Mouse (Mus musculus) CH12.LX (cell line): ENCODE data around the gene Galnt6. TPM values are rescaled to one million over a fixed set of nuclear protein-coding genes. Genes with fewer than 3 reads are reported as not detected.

Source experiments
- DNase-seq: peaks from one replicate; pipeline ENCODE4 v3.0.0-alpha.2; 2013; ENCODE audit errors: extremely low read depth
- H3K27ac ChIP-seq: 2 replicates; pipeline ENCODE4 v1.5.1; 2012; ENCODE audit warnings: low read depth, mild to moderate bottlenecking, control low read depth, moderate library complexity; ENCODE audit not compliant: insufficient read depth
- H3K27me3 ChIP-seq: replicated peaks from 2 replicates; pipeline ENCODE3; 2012; ENCODE audit warnings: inconsistent platforms
- H3K36me3 ChIP-seq, 2 experiments: replicated peaks in 1 of 2; 2 replicates each; pipeline versions ENCODE3 to v1.6.1; 2012; ENCODE audit warnings: inconsistent platforms in 1 of 2, low read length in 1 of 2, mild to moderate bottlenecking in 1 of 2, mixed read lengths in 1 of 2, moderate library complexity in 1 of 2; ENCODE audit not compliant: control insufficient read depth in 1 of 2, insufficient read depth in 1 of 2
- H3K4me1 ChIP-seq, 2 experiments: 2 replicates each; pipeline ENCODE4 v1.6.1; 2012; ENCODE audit warnings: inconsistent platforms in 1 of 2, moderate library complexity in 1 of 2; ENCODE audit not compliant: insufficient read depth in 2 of 2, control insufficient read depth in 1 of 2
- H3K4me2 ChIP-seq: 2 replicates; pipeline ENCODE4 v1.6.1; 2012; ENCODE audit warnings: low read depth, mild to moderate bottlenecking, control low read depth; ENCODE audit not compliant: poor library complexity, insufficient read depth, severe bottlenecking
- H3K4me3 ChIP-seq, 3 experiments: fragments of 150-350 bp in 1 of 3; sonication (generic) in 1 of 3; replicated peaks in 1 of 3; 2 replicates each; pipeline versions ENCODE3 to v1.5.1; 2011 to 2012; ENCODE audit warnings: low read depth in 2 of 3, low read length in 2 of 3, mild to moderate bottlenecking in 2 of 3, moderate library complexity in 2 of 3, control low read depth in 1 of 3, improper control_type of control experiment in 1 of 3, inconsistent platforms in 1 of 3, mixed read lengths in 1 of 3; ENCODE audit not compliant: poor library complexity in 1 of 3
- H3K79me2 ChIP-seq: replicated peaks from 2 replicates; pipeline ENCODE4 v1.6.1; 2012; ENCODE audit warnings: mild to moderate bottlenecking, moderate library complexity; ENCODE audit not compliant: control insufficient read depth, poor library complexity, insufficient read depth, severe bottlenecking; ENCODE audit errors: extremely low read depth
- H3K9ac ChIP-seq: 2 replicates; pipeline ENCODE4 v1.6.1; 2012; ENCODE audit warnings: low read depth, mild to moderate bottlenecking, control low read depth, moderate library complexity; ENCODE audit not compliant: insufficient read depth
- H3K9me3 ChIP-seq: replicated peaks from 2 replicates; pipeline ENCODE3; 2012; ENCODE audit warnings: low read length, inconsistent platforms, mixed read lengths
- BHLHE40 ChIP-seq: IDR thresholded peaks from 2 replicates; pipeline ENCODE4 v1.6.1; 2011; ENCODE audit warnings: mild to moderate bottlenecking, low read depth, low read length, improper control_type of control experiment
- EP300 ChIP-seq: IDR thresholded peaks from 2 replicates; pipeline ENCODE4 v1.6.1; 2011; ENCODE audit warnings: low read length, improper control_type of control experiment
- IRF4 ChIP-seq: IDR thresholded peaks from 2 replicates; pipeline ENCODE4 v1.6.1; 2014; ENCODE audit warnings: low read depth, mild to moderate bottlenecking, inconsistent platforms, low read length, improper control_type of control experiment
- JUN ChIP-seq: IDR thresholded peaks from 2 replicates; pipeline ENCODE4 v1.6.1; 2011; ENCODE audit warnings: low read depth, mild to moderate bottlenecking, low read length, improper control_type of control experiment, moderate library complexity; ENCODE audit not compliant: insufficient read depth
- JUND ChIP-seq: conservative IDR thresholded peaks from 2 replicates; pipeline ENCODE4 v1.6.1; 2011; ENCODE audit warnings: low read depth, low read length, improper control_type of control experiment
- MAFK ChIP-seq: IDR thresholded peaks from 2 replicates; pipeline ENCODE4 v1.6.1; 2011; ENCODE audit warnings: low read length, improper control_type of control experiment; ENCODE audit not compliant: insufficient replicate concordance
- MAZ ChIP-seq: IDR thresholded peaks from 2 replicates; pipeline ENCODE4 v1.6.1; 2012; ENCODE audit warnings: low read depth, mild to moderate bottlenecking, inconsistent platforms, low read length, improper control_type of control experiment, moderate library complexity
- MEF2A ChIP-seq: IDR thresholded peaks from 2 replicates; pipeline ENCODE4 v1.6.1; 2014; ENCODE audit warnings: low read depth, mild to moderate bottlenecking, inconsistent platforms, low read length, improper control_type of control experiment, borderline replicate concordance
- MXI1 ChIP-seq: IDR thresholded peaks from 2 replicates; pipeline ENCODE4 v1.6.1; 2011; ENCODE audit warnings: mild to moderate bottlenecking, low read depth, low read length, improper control_type of control experiment
- NRF1 ChIP-seq: IDR thresholded peaks from 2 replicates; pipeline ENCODE4 v1.6.1; 2014; ENCODE audit warnings: low read depth, mild to moderate bottlenecking, inconsistent platforms, low read length, improper control_type of control experiment, moderate library complexity
- PAX5 ChIP-seq: IDR thresholded peaks from 2 replicates; pipeline ENCODE4 v1.6.1; 2012; ENCODE audit warnings: low read length, inconsistent platforms, mixed read lengths
- POLR2A ChIP-seq: IDR thresholded peaks from 2 replicates; pipeline ENCODE4 v1.6.1; 2011; ENCODE audit warnings: low read depth, mild to moderate bottlenecking, improper control_type of control experiment, low read length
- RAD21 ChIP-seq: IDR thresholded peaks from 2 replicates; pipeline ENCODE4 v1.6.1; 2011; ENCODE audit warnings: low read depth, mild to moderate bottlenecking, low read length, improper control_type of control experiment, moderate library complexity
- SIN3A ChIP-seq: IDR thresholded peaks from 2 replicates; pipeline ENCODE4 v1.6.1; 2012; ENCODE audit warnings: low read length, improper control_type of control experiment, inconsistent platforms
- TBP ChIP-seq: conservative IDR thresholded peaks from 2 replicates; pipeline ENCODE4 v1.6.1; 2011; ENCODE audit warnings: low read depth, low read length, improper control_type of control experiment
- TCF12 ChIP-seq: IDR thresholded peaks from 2 replicates; pipeline ENCODE4 v1.6.1; 2014; ENCODE audit warnings: low read depth, mild to moderate bottlenecking, inconsistent platforms, low read length, improper control_type of control experiment
- UBTF ChIP-seq: IDR thresholded peaks from 2 replicates; pipeline ENCODE4 v1.6.1; 2012; ENCODE audit warnings: low read depth, mild to moderate bottlenecking, inconsistent platforms, low read length, improper control_type of control experiment, moderate library complexity
- ZKSCAN1 ChIP-seq: IDR thresholded peaks from 2 replicates; pipeline ENCODE4 v1.6.1; 2012; ENCODE audit warnings: low read depth, inconsistent platforms, low read length, improper control_type of control experiment, borderline replicate concordance
- ZNF384 ChIP-seq: IDR thresholded peaks from 2 replicates; pipeline ENCODE4 v1.6.1; 2012; ENCODE audit warnings: low read depth, low read length, improper control_type of control experiment, inconsistent platforms
- dilution Hi-C: fragments of 300-500 bp; cut with MboI; formaldehyde crosslinking; loops from 2 replicates; pipeline ENCODE4 v1.14.3; 2020; ENCODE audit warnings: low sequenced_read_pairs; ENCODE audit not compliant: extremely low pct_unique_long_range_greater_than_20kb, extremely low pct_ligation_motif_present
- in situ Hi-C: fragments of 300-500 bp; cut with MboI; formaldehyde crosslinking; loops from 3 replicates; pipeline ENCODE4 v1.14.3; 2019; ENCODE audit warnings: low sequenced_read_pairs, low pct_ligation_motif_present, low pct_unique_long_range_greater_than_20kb, mixed read lengths
- polyA plus RNA-seq: library from polyadenylated mRNA; unstranded; fragments of >175 nt; gene quantifications from 2 replicates; pipeline ENCODE4 v1.2.1, GENCODE M21; 2012; ENCODE audit warnings: low read depth; ENCODE audit not compliant: insufficient read length
- total RNA-seq, 2 experiments: library from RNA; depleted of rRNA; stranded (reverse); fragments of 300-350 nt in 1 of 2; fragments of >200 nt in 1 of 2; gene quantifications; 2 replicates each; pipeline ENCODE4 v1.2.3; 2012 to 2014

Galnt6 gene
- total and polyA plus RNA-seq, 3 experiments, result 0.58 to 5.0 (median 2.0) TPM

- TF ChIP-seq JUN (no peak), JUND (peak; percentile 52; the same call in 1 of the 2 replicates), MXI1 (peak; percentile 78), MAZ (peak; percentile 53; the same call in 1 of the 2 replicates), TCF12 (peak; percentile 50; the same call in 1 of the 2 replicates)
- TF ChIP-seq, all 38 proteins: peak for 16
Measured at GRCm38 (mm10) chr15:100686989-100687388, 42.2 kb downstream of the Galnt6 start (continued).

GRCm38 (mm10) chr15:100686434-100686833 is 42.7 kb downstream of the Galnt6 start:
- TF ChIP-seq PAX5 (no peak), MAZ (no peak), TBP (no peak), ZNF384 (no peak), NRF1 (no peak), TCF12 (no peak), BHLHE40 (no peak), POLR2A (no peak), IRF4 (no peak), MAFK (no peak), JUN (no peak), UBTF (no peak), MXI1 (no peak), ZKSCAN1 (no peak), EP300 (no peak)
- no peak for DNase-seq
- Histone ChIP-seq H3K4me1 (peaks cover 8 to 20% of the 10 kb centered on the region in 2 experiments), H3K9ac (peak overlapping the region; percentile 46), H3K4me3 (peak overlapping the region in 1 of 3 experiments; percentile 4), H3K4me2 (peak overlapping the region; percentile 73), H3K27me3 (no peaks in the 10 kb centered on the region), H3K36me3 (peaks cover 0 to 2% of the 10 kb centered on the region in 2 experiments), H3K27ac (no peak overlapping the region), H3K79me2 (no peaks in the 10 kb centered on the region), H3K9me3 (peaks cover 23% of the 10 kb centered on the region)
- in situ Hi-C loops (no loop called here), dilution Hi-C loops (no loop called here)

- H3K9me3 ChIP-seq, result peaks cover 17% of the 10 kb centered on the region
- peaks cover 0 to 2% of the 10 kb centered on the region in 2 experiments for H3K36me3 ChIP-seq
- no peak overlapping the region for H3K4me3 ChIP-seq
- H3K79me2 ChIP-seq, result no peaks in the 10 kb centered on the region
- H3K27me3 ChIP-seq, result no peaks in the 10 kb centered on the region
- H3K27ac ChIP-seq, result no peak overlapping the region
- no peak overlapping the region for H3K4me2 ChIP-seq
- H3K9ac ChIP-seq, result no peak overlapping the region
- DNase-seq, result no peak
- in situ Hi-C loops, result no loop called here
- dilution Hi-C loops, result no loop called here
- H3K4me1 ChIP-seq, result peaks cover 8 to 20% of the 10 kb centered on the region in 2 experiments
- TF ChIP-seq JUND, result no peak
- no peak for TF ChIP-seq SIN3A
- no peak for TF ChIP-seq BHLHE40
- TF ChIP-seq MEF2A, result no peak
- no peak for TF ChIP-seq RAD21
- TF ChIP-seq ZNF384, result no peak
- no peak for TF ChIP-seq UBTF
- TF ChIP-seq MAFK, result no peak
- TF ChIP-seq TCF12, result no peak
Measured at GRCm38 (mm10) chr15:100685849-100686248, 43.3 kb downstream of the Galnt6 start.
